Mouse (Mus musculus): ENCODE measurements around the gene Cab39.

- TF ChIP-seq POLR2A (IDR thresholded peaks at IDR 0.05; ENCODE audit: insufficient read depth, low read depth, low read length) (no peak), CTCF (IDR thresholded peaks at IDR 0.05; ENCODE audit: insufficient read depth, low read depth, low read length) (no peak)
Measured at GRCm38 (mm10) chr1:85758231-85758968, 34.8 kb upstream of the Cab39 start.

Measured in olfactory bulb, adult 2 months (tissue).